Comparison of ENCODE assay signal across 23 mouse cellular contexts in genomic region chr9:118963149-118963548, GRCm38 (mm10).
"Had no signal": no experiment of that assay in that cellular context is flagged by ENCODE, and none has a peak within 500 bp of the region (broad histone marks: within the 10 kb centered on the region; RNA-seq: fewer than 3 reads in every experiment).

No protein-coding gene starts in this region.

- DNase-seq: gastrocnemius, postnatal 14 days; gastrocnemius, postnatal 36 days; heart, adult 11 months; heart, adult 2 months; heart, postnatal 14 days; heart, postnatal 36 days; kidney, adult 11 months; kidney, adult 9 months; kidney, postnatal 10 days; kidney, postnatal 25 days; layer of hippocampus, adult 9-11 months; layer of hippocampus, postnatal 36 days; left cerebral cortex, postnatal 4 days had no signal

- H3K9ac ChIP-seq: heart, embryonic 13.5 days; heart, embryonic 15.5 days; hindbrain, embryonic 13.5 days; hindbrain, embryonic 15.5 days; limb, embryonic 12.5 days; liver, embryonic 12.5 days; liver, embryonic 14.5 days had no signal

- H3K9me3 ChIP-seq: heart, embryonic 13.5 days; heart, embryonic 15.5 days; hindbrain, embryonic 15.5 days; liver, embryonic 12.5 days had no signal

- H3K27me3 ChIP-seq: heart, embryonic 13.5 days; heart, embryonic 15.5 days; hindbrain, embryonic 13.5 days; hindbrain, embryonic 15.5 days; limb, embryonic 12.5 days; liver, embryonic 12.5 days had no signal

- H3K4me3 ChIP-seq: heart, adult 2 months; heart, embryonic 13.5 days; heart, embryonic 15.5 days; hindbrain, embryonic 13.5 days; hindbrain, embryonic 15.5 days; limb, embryonic 12.5 days; liver, embryonic 12.5 days had no signal

- H3K4me2 ChIP-seq: heart, embryonic 11.5 days; heart, embryonic 13.5 days; heart, embryonic 15.5 days; hindbrain, embryonic 13.5 days; hindbrain, embryonic 15.5 days; limb, embryonic 12.5 days; liver, embryonic 12.5 days had no signal

- H3K27ac ChIP-seq: heart, adult 2 months; heart, embryonic 13.5 days; heart, embryonic 15.5 days; hindbrain, embryonic 13.5 days; hindbrain, embryonic 15.5 days; hindbrain, postnatal 0 days; liver, embryonic 12.5 days; liver, embryonic 14.5 days had no signal

- H3K4me1 ChIP-seq: hindbrain, embryonic 15.5 days had no signal

- ATAC-seq: hindbrain, postnatal 0 days; intestine, embryonic 16.5 days; liver, embryonic 12.5 days had no signal

- H3K36me3 ChIP-seq: heart, embryonic 15.5 days; hindbrain, embryonic 15.5 days had no signal
